ENCODE assay signal across 19 mouse cellular contexts in genomic region chr13:113436288-113436687, GRCm38 (mm10).
"Had no signal": no experiment of that assay in that cellular context is flagged by ENCODE, and none has a peak within 500 bp of the region (broad histone marks: within the 10 kb centered on the region; RNA-seq: fewer than 3 reads in every experiment).

No protein-coding gene starts in this region.

- H3K9me3 ChIP-seq: limb, embryonic 10.5 days; limb, embryonic 13.5 days; liver, embryonic 13.5 days; neural tube, embryonic 13.5 days had no signal

- H3K36me3 ChIP-seq: limb, embryonic 10.5 days; limb, embryonic 13.5 days; liver, embryonic 13.5 days; neural tube, embryonic 13.5 days had no signal

- H3K27ac ChIP-seq: limb, embryonic 10.5 days; limb, embryonic 13.5 days; liver, embryonic 13.5 days; macrophage; neural tube, embryonic 13.5 days had no signal

- H3K4me2 ChIP-seq: limb, embryonic 13.5 days; liver, embryonic 13.5 days; lung, embryonic 14.5 days; midbrain, embryonic 11.5 days; neural tube, embryonic 13.5 days had no signal

- DNase-seq: kidney, adult 18-20 months; kidney, adult 9 months; kidney, postnatal 14 days; kidney, postnatal 4 days; liver; liver, embryonic 13.5 days; lung, embryonic 14.5 days; midbrain, embryonic 14.5 days; thymus, adult 2 months; thymus, postnatal 14 days; thymus, postnatal 4 days had no signal

- H3K27me3 ChIP-seq: limb, embryonic 13.5 days; liver, embryonic 13.5 days; neural tube, embryonic 13.5 days had no signal

- H3K9ac ChIP-seq: limb, embryonic 13.5 days; liver, embryonic 13.5 days; lung, embryonic 14.5 days; neural tube, embryonic 13.5 days had no signal

- H3K4me3 ChIP-seq: limb, embryonic 10.5 days; limb, embryonic 13.5 days; liver, embryonic 13.5 days; myocyte; neural tube, embryonic 13.5 days had no signal

- H3K4me1 ChIP-seq: limb, embryonic 13.5 days; liver, embryonic 13.5 days; neural tube, embryonic 13.5 days had no signal

- ATAC-seq: intestine, embryonic 16.5 days; lung, postnatal 0 days had no signal
